Mouse (Mus musculus): ENCODE measurements at regions not wholly inside any gene's neighbourhood (a gene's known extent, or its start where the extent isn't known, plus 50 kb on each side); places are given as distances from the start of the nearest gene placed in this dataset.

- H3K27me3 ChIP-seq (replicated peaks): no peaks in the 10 kb centered on the region
- no peaks in the 10 kb centered on the region for H3K36me3 ChIP-seq
- no peaks in the 10 kb centered on the region for H3K9me3 ChIP-seq
- H3K27ac ChIP-seq (replicated peaks): no peak overlapping the region
- no peak overlapping the region for H3K4me2 ChIP-seq
- no peak overlapping the region for H3K4me3 ChIP-seq
- no peak for ATAC-seq (ENCODE audit: extremely low read depth, insufficient number of reproducible peaks, low FRiP score, low TSS enrichment)
- H3K4me1 ChIP-seq: no peaks in the 10 kb centered on the region
- 67% methylated on average over 2 of the region's 2 CpGs for WGBS
- no peak overlapping the region for H3K9ac ChIP-seq
Observed at GRCm38 (mm10) chr16:66017040-66017439, 202.0 kb downstream of the Vgll3 start.

GRCm38 (mm10) chr16:66023397-66023796, 208.3 kb downstream of the Vgll3 start:
- no peaks in the 10 kb centered on the region for H3K27me3 ChIP-seq (replicated peaks)
- H3K36me3 ChIP-seq: no peaks in the 10 kb centered on the region
- H3K9ac ChIP-seq: no peak overlapping the region
- H3K4me3 ChIP-seq: no peak overlapping the region
- WGBS: 42% methylated on average over 2 of the region's 2 CpGs
- no peaks in the 10 kb centered on the region for H3K4me1 ChIP-seq
- no peaks in the 10 kb centered on the region for H3K9me3 ChIP-seq
- no peak overlapping the region for H3K27ac ChIP-seq (replicated peaks)
- ATAC-seq (ENCODE audit: extremely low read depth, insufficient number of reproducible peaks, low FRiP score, low TSS enrichment): no peak
- H3K4me2 ChIP-seq: no peak overlapping the region

Measured in heart, embryonic 13.5 days (tissue).